Mouse (Mus musculus) olfactory bulb, adult 2 months (tissue): ENCODE results near the gene Apon.

ENCODE experiments used
- CTCF ChIP-seq: fragments of 200-500 bp; IDR thresholded peaks from 2 replicates; pipeline ENCODE4 v1.5.1; 2012; ENCODE audit warnings: low read depth, mild to moderate bottlenecking, low read length, moderate library complexity; ENCODE audit not compliant: insufficient read depth
- POLR2A ChIP-seq: fragments of 200-500 bp; IDR thresholded peaks from 2 replicates; pipeline ENCODE4 v1.6.1; 2012; ENCODE audit warnings: mild to moderate bottlenecking, low read depth, low read length, moderate library complexity; ENCODE audit not compliant: insufficient read depth

DNA sequence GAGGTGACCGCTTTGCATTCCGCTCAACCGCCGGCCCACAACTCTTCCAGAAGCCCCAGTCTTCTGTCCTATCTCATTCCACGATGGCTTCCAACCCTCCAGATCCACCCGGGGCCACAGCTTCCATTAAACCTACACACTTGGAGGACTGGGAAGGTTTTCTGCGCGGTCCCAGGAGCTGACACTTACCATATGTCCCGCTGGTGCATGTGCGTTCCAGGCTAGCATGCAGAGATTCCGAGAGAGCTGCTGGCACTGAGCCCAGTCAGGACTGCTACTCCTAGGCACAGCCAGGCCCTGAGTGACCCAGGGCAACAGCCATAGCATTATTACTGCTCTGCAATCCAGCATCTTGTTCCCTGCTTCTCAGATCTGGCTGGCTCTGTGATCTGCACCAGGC lies 43.7 kb downstream of the Apon start:
- TF ChIP-seq POLR2A (no peak), CTCF (no peak)
